Mouse (Mus musculus): Measurements from ENCODE around the gene Tob1.

- TF ChIP-seq POLR2A (IDR thresholded peaks at IDR 0.05; ENCODE audit: insufficient read depth, low read depth, low read length) = no peak
- TF ChIP-seq CTCF (IDR thresholded peaks at IDR 0.05; ENCODE audit: insufficient read depth, low read depth, low read length) = no peak
Measured at GRCm38 (mm10) chr11:94215581-94215980, 4.3 kb downstream of the Tob1 start.

Data from olfactory bulb, adult 2 months (tissue).